Mouse (Mus musculus): ENCODE data around the gene Aldh2.

DNA sequence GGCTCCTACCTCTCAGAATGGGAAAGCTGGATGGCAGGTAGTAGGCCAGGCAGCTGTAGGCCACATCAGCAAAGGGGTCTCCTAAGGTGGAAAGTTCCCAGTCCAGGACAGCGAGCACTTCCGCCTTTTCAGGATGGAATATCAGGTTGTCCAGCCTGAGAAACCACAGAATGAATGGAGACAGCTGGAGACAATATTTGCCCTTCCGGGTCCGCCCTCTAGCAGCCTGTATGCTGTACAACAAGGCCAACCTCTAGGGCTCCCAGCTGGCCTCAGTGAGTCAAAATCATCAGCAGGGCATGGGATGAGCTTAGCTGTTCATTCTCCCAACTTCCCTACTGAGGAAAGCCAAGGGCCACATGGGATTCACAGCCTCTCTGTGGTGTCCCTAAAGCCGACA lies 41.0 kb upstream of the Aldh2 start:
- TF ChIP-seq CTCF (conservative IDR thresholded peaks at IDR 0.05; ENCODE audit: insufficient read depth, insufficient read length, low read depth, low read length) (no peak), POLR2A (IDR thresholded peaks at IDR 0.05; ENCODE audit: low read depth, low read length) (no peak)

Measured in kidney, adult 2 months (tissue).